Mouse (Mus musculus) G1E (cell line): Measurements from ENCODE around the gene Rfxank.

ENCODE experiments used
- CTCF ChIP-seq: IDR thresholded peaks from 2 replicates; pipeline ENCODE4 v1.5.1; 2012; ENCODE audit warnings: low read depth, low read length, inconsistent platforms, mixed read lengths
- POLR2AphosphoS5 ChIP-seq: IDR thresholded peaks from 2 replicates; pipeline ENCODE4 v1.6.1; 2012; ENCODE audit warnings: low read depth, low read length, inconsistent platforms; ENCODE audit not compliant: insufficient replicate concordance

DNA sequence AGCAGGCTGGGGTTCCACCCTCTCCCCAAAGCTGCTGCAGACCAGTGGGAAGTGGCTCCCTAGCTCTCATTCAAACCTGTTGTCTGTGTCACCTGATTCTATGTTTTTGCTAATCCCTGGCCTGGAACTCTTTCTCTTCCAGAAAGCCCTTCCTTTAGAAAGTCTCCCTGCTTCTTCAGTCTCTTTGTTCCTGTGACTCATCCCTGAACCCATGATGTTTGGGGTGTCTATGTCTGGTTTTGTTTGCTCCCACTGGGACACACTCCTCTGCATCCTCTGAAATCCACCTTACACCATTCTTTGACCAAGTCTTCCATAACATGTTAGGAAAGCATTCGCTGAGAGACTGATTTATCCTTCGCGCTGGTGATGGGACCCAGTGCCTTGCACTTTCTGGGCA, 8.9 kb downstream of the Rfxank start:
- TF ChIP-seq POLR2AphosphoS5 (no peak), CTCF (no peak)
